Mouse (Mus musculus) heart, embryonic 12.5 days (tissue): Measurements from ENCODE around the gene Ubash3b. TPM values are rescaled to one million over a fixed set of nuclear protein-coding genes. Genes with fewer than 3 reads are reported as not detected.

Experiments used
- ATAC-seq: fragments of 200-750 bp; cut with Nextera tagmentation; 2 replicates; pipeline ENCODE4 v1.8.0; 2017; ENCODE audit warnings: moderate TSS enrichment, moderate library complexity; ENCODE audit not compliant: insufficient number of reproducible peaks, low FRiP score
- H3K27ac ChIP-seq: fragments of 300-500 bp; sonication (generic); 2 replicates; pipeline ENCODE4 v1.5.1; 2016; ENCODE audit warnings: mild to moderate bottlenecking, moderate library complexity; ENCODE audit not compliant: poor library complexity, severe bottlenecking
- H3K27me3 ChIP-seq: fragments of 300-500 bp; sonication (generic); replicated peaks from 2 replicates; pipeline ENCODE4 v1.6.1; 2016; ENCODE audit warnings: mild to moderate bottlenecking, moderate library complexity
- H3K36me3 ChIP-seq: fragments of 300-500 bp; sonication (generic); 2 replicates; pipeline ENCODE4 v1.6.1; 2016; ENCODE audit warnings: mild to moderate bottlenecking, moderate library complexity
- H3K4me1 ChIP-seq: fragments of 300-500 bp; sonication (generic); replicated peaks from 2 replicates; pipeline ENCODE4 v1.6.1; 2016; ENCODE audit warnings: mild to moderate bottlenecking
- H3K4me2 ChIP-seq: fragments of 300-500 bp; sonication (generic); 2 replicates; pipeline ENCODE4 v1.6.1; 2016; ENCODE audit warnings: mild to moderate bottlenecking, moderate library complexity
- H3K4me3 ChIP-seq: fragments of 300-500 bp; sonication (generic); 2 replicates; pipeline ENCODE4 v1.5.1; 2016; ENCODE audit warnings: mild to moderate bottlenecking
- H3K9ac ChIP-seq: fragments of 300-500 bp; sonication (generic); 2 replicates; pipeline ENCODE4 v1.6.1; 2016; ENCODE audit warnings: mild to moderate bottlenecking, moderate library complexity
- H3K9me3 ChIP-seq: fragments of 300-500 bp; sonication (generic); replicated peaks from 2 replicates; pipeline ENCODE4 v1.6.1; 2016; ENCODE audit warnings: mild to moderate bottlenecking, moderate library complexity
- WGBS: fragments of 180-500 bp; shearing (Covaris S2); methylation state at CpG from one replicate; pipeline ENCODE4 v1.1.7; 2016; 5-methylcytosine and 5-hydroxymethylcytosine counted together
- polyA plus RNA-seq: library from polyadenylated mRNA; unstranded; fragments of >200 nt; fragmentation: Nextera tagmentation; extraction: Ambion mirVana; gene quantifications from 2 replicates; pipeline ENCODE4 v1.2.1, GENCODE M21; 2016

Ubash3b gene
- polyA plus RNA-seq, 1 experiment from 2014 or later, result 13.3 TPM

DNA sequence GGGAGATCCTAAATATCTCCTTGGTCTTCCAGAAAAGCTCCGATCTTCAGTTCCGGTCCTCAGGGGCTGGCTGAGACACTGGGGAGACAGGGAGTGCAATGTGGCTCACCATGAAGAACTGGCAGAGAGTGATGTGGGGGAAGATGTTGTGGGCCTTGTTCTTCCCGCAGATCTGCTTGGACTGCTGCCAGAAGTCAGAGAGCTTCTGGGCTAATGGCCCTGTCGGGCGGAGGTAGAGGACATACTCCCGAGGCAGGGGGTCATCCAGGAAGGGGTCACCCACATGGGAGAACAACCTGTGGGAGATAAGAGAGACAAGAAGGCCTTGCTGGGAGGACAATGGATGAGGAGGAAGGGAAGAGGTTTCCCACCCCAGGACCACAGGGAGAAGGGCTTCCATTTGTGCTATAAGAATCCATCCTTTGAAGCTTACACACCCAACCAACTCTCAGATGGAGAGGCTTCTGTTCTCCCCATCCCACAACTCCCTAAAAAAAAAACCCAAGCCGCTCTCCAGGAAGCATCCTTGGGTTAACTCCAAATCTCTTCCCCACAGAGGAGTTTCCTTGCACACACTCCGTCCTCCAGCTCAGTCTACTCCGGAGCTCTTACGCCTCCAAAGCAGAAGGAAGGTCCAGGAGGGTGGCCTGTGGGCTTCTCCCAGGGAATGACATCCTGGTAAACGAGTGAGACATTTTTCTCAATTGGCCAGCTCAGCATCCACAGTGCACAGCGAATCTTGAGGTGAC is 111.0 kb downstream of the Ubash3b start:
- Histone ChIP-seq H3K4me1 (peaks cover 42% of the 10 kb centered on the region), H3K9ac (no peak overlapping the region), H3K9me3 (0 out of 2 replicates have a peak, but pooled peaks cover 4% of the 10 kb centered on the region), H3K4me2 (no peak overlapping the region), H3K4me3 (no peak overlapping the region), H3K27ac (no peak overlapping the region), H3K27me3 (no peaks in the 10 kb centered on the region), H3K36me3 (peaks cover 15% of the 10 kb centered on the region)
- ATAC-seq, result no peak
- WGBS, result 51% methylated on average over 12 of the region's 12 CpGs

DNA sequence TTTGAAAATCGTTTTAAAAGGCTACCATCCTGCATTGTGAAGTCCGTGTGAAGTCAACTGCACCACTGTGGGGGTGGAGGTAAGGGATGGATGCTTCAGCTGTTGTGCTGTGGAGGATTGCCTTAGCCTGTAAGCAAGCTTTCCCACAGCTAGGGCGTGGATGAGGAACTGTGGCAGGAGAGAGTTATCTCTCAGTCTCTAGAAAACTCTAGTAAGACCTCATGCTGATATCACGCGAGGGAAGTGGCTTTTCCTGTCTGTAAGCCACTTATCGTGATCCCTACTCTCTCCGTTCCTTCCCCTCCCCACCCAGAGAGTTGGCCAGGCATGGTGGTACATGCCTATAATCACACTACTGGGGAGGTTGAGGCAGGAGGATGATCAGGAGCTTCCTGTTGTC is 112.2 kb downstream of the Ubash3b start:
- Histone ChIP-seq H3K27ac (no peak overlapping the region), H3K36me3 (peaks cover 15% of the 10 kb centered on the region), H3K4me3 (no peak overlapping the region), H3K9ac (no peak overlapping the region), H3K9me3 (0 out of 2 replicates have a peak, but pooled peaks cover 4% of the 10 kb centered on the region), H3K4me1 (peaks cover 44% of the 10 kb centered on the region), H3K4me2 (no peak overlapping the region), H3K27me3 (no peaks in the 10 kb centered on the region)
- WGBS, result 51% methylated on average over 7 of the region's 7 CpGs
- no peak for ATAC-seq

- Histone ChIP-seq H3K36me3 (peaks cover 15% of the 10 kb centered on the region), H3K4me2 (no peak overlapping the region), H3K9me3 (0 out of 2 replicates have a peak, but pooled peaks cover 2% of the 10 kb centered on the region), H3K4me1 (peaks cover 43% of the 10 kb centered on the region), H3K27ac (no peak overlapping the region), H3K4me3 (no peak overlapping the region), H3K9ac (no peak overlapping the region), H3K27me3 (no peaks in the 10 kb centered on the region)
- ATAC-seq, result no peak
- 67% methylated on average over 3 of the region's 3 CpGs for WGBS
Observed at GRCm38 (mm10) chr9:41048820-41049219, 112.7 kb downstream of the Ubash3b start.

- Histone ChIP-seq H3K27ac (no peak overlapping the region), H3K4me1 (peaks cover 39% of the 10 kb centered on the region)
- no peak for ATAC-seq
Observed at GRCm38 (mm10) chr9:41048216-41048615, 113.3 kb downstream of the Ubash3b start.

GRCm38 (mm10) chr9:41047654-41048053 is 113.8 kb downstream of the Ubash3b start:
- ATAC-seq, result no peak
- 79% methylated on average over 2 of the region's 2 CpGs for whole genome bisulfite sequencing
- H3K36me3 ChIP-seq, result peaks cover 23% of the 10 kb centered on the region
- no peak overlapping the region for H3K4me3 ChIP-seq
- H3K4me2 ChIP-seq, result no peak overlapping the region
- no peaks in the 10 kb centered on the region for H3K9me3 ChIP-seq
- no peak overlapping the region for H3K27ac ChIP-seq
- H3K27me3 ChIP-seq, result no peaks in the 10 kb centered on the region
- H3K4me1 ChIP-seq, result peaks cover 39% of the 10 kb centered on the region
- H3K9ac ChIP-seq, result no peak overlapping the region

More at GRCm38 (mm10) chr9:41048216-41048615, 113.3 kb downstream of the Ubash3b start:
- H3K4me2 ChIP-seq, result no peak overlapping the region
- H3K27me3 ChIP-seq, result no peaks in the 10 kb centered on the region
- peaks cover 17% of the 10 kb centered on the region for H3K36me3 ChIP-seq
- H3K4me3 ChIP-seq, result no peak overlapping the region
- H3K9me3 ChIP-seq, result no peaks in the 10 kb centered on the region
- WGBS, result 91% methylated on average over 7 of the region's 7 CpGs
- H3K9ac ChIP-seq, result no peak overlapping the region

DNA sequence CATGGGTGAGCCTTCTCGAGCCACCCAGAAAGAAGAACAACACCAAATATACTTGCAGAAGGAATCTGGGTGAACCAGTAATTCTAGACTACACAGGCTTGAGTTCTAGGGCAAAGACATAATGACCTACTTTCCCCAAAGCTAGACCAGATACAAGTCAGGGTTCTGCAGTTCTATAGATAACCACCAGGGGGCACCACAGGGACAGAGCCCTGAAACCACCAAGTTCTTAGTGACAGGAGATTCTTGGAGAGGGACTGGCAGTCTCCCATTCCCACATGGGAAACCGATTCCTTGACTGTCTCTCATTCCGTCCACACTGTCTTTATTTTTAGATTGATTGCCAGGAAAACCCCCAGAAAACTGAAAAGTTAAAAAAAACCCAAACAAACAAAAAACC is 116.9 kb downstream of the Ubash3b start:
- Histone ChIP-seq H3K9ac (no peak overlapping the region), H3K9me3 (no peaks in the 10 kb centered on the region), H3K4me2 (no peak overlapping the region), H3K27me3 (no peaks in the 10 kb centered on the region), H3K36me3 (peaks cover 25% of the 10 kb centered on the region; the same call in 1 of the 2 replicates), H3K4me1 (peaks cover 29% of the 10 kb centered on the region), H3K27ac (no peak overlapping the region), H3K4me3 (no peak overlapping the region)
- 11% methylated on average over 3 of the region's 3 CpGs for WGBS
- ATAC-seq, result no peak

DNA sequence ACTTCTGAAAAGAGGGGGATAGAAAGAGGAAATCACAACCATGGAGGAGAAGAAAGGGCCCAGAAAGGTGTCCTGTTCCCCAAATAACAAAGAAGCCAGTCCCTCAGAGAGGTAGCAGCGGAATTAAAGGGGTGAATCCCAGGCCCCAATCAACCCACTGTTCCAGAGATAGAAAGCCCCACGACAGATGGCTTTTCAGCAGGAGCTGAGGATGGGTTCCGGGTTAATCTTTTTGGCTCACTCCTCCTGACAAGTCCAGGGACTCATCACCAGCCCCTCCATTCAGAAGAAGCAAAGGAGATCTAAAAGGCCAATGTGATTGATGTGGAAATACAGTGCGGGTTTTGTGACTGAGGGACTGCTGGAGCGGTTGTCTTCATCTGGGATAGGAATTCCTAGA is 117.9 kb downstream of the Ubash3b start:
- Histone ChIP-seq H3K27ac (no peak overlapping the region), H3K27me3 (no peaks in the 10 kb centered on the region), H3K4me3 (no peak overlapping the region), H3K9me3 (no peaks in the 10 kb centered on the region), H3K9ac (no peak overlapping the region), H3K4me1 (peaks cover 20% of the 10 kb centered on the region), H3K4me2 (no peak overlapping the region), H3K36me3 (peaks cover 25% of the 10 kb centered on the region; the same call in 1 of the 2 replicates)
- no peak for ATAC-seq
- WGBS, result 75% methylated on average over 5 of the region's 5 CpGs

DNA sequence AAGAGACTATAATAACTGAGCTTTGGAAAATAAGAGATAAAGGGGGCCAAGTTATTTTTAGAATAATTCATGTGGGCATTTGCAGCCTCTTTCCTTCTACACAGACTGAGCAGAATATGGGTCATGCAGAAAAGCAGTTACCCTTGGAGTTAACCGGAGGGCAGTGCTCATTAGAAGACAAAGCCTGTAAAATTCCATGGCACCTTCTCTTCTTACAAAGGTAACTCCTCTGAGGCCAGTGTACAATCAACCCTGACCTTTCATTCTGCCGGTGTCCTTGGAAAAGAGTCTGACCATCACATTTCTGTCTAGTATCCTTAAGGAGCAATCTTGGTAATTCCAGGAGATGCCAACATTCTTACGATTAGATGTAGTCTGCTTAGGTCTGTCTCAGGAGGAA is 120.1 kb downstream of the Ubash3b start:
- Histone ChIP-seq H3K27ac (peak overlapping the region; percentile 30), H3K4me1 (peaks cover 19% of the 10 kb centered on the region), H3K9me3 (no peaks in the 10 kb centered on the region), H3K9ac (peak overlapping the region; percentile 40; the same call in 1 of the 2 replicates), H3K4me3 (no peak overlapping the region), H3K4me2 (0 out of 2 replicates have a peak overlapping the region, but pooled peaks have one; percentile 9), H3K27me3 (no peaks in the 10 kb centered on the region), H3K36me3 (peaks cover 28% of the 10 kb centered on the region)
- ATAC-seq, result no peak
- WGBS, result 62% methylated on average over 3 of the region's 3 CpGs

DNA sequence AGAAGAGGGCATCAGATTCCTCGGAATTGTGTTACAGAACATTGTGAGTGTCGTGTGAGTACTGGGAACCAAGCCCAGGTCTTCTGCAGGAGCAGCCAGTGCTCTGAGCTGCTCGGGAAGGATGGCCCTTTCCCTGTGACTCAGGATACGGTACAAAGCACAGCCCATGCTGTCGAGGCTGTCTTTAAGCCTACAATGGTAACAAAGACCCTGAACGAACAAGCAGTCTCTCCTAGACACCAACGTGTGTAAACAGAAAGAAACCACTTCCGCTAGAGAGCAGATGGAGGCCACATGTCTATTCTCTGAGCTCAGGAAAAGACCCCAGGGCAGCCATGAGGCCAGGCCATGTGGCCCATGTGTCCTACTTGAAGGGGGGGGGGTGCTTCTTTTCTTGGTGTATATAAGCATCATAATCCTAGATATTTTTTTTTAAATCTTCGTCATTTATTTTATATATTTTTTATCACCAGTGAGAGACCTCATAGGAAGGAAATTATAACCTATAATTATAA is 123.3 kb downstream of the Ubash3b start:
- ATAC-seq, result no peak
- WGBS, result 77% methylated on average over 9 of the region's 9 CpGs

GRCm38 (mm10) chr9:41031590-41032489 is 129.7 kb downstream of the Ubash3b start:
- WGBS, result 50% methylated on average over 18 of the region's 18 CpGs
- no peak for ATAC-seq
- H3K27me3 ChIP-seq, result no peaks in the 10 kb centered on the region
- no peak overlapping the region for H3K4me3 ChIP-seq
- no peak overlapping the region for H3K4me2 ChIP-seq
- H3K9me3 ChIP-seq, result no peaks in the 10 kb centered on the region
- H3K9ac ChIP-seq, result no peak overlapping the region
- peaks cover 31% of the 10 kb centered on the region for H3K36me3 ChIP-seq
- H3K4me1 ChIP-seq, result peaks cover 9% of the 10 kb centered on the region
- no peak overlapping the region for H3K27ac ChIP-seq

More for the DNA sequence above, 123.3 kb downstream of the Ubash3b start:
- Histone ChIP-seq H3K4me3 (no peak overlapping the region), H3K27ac (no peak overlapping the region), H3K4me1 (peaks cover 14% of the 10 kb centered on the region), H3K36me3 (peaks cover 35% of the 10 kb centered on the region), H3K27me3 (no peaks in the 10 kb centered on the region), H3K4me2 (no peak overlapping the region), H3K9ac (no peak overlapping the region), H3K9me3 (no peaks in the 10 kb centered on the region)

- no peak overlapping the region for H3K4me3 ChIP-seq
- H3K27me3 ChIP-seq, result no peaks in the 10 kb centered on the region
- no peak for ATAC-seq
- H3K4me1 ChIP-seq, result peaks cover 9% of the 10 kb centered on the region
- WGBS, result 76% methylated on average over 6 of the region's 6 CpGs
- peaks cover 27% of the 10 kb centered on the region for H3K36me3 ChIP-seq
- no peak overlapping the region for H3K27ac ChIP-seq
- no peak overlapping the region for H3K4me2 ChIP-seq
- no peak overlapping the region for H3K9ac ChIP-seq
- no peaks in the 10 kb centered on the region for H3K9me3 ChIP-seq
Observed at GRCm38 (mm10) chr9:41029827-41030226, 131.7 kb downstream of the Ubash3b start.
